Mouse (Mus musculus): ENCODE measurements around the gene Slc25a54. TPM values are rescaled to one million over a fixed set of nuclear protein-coding genes. Genes with fewer than 3 reads are reported as not detected.

Slc25a54 gene
- not detected in 2 replicates for polyA plus RNA-seq (2012; rRNA removed)

DNA sequence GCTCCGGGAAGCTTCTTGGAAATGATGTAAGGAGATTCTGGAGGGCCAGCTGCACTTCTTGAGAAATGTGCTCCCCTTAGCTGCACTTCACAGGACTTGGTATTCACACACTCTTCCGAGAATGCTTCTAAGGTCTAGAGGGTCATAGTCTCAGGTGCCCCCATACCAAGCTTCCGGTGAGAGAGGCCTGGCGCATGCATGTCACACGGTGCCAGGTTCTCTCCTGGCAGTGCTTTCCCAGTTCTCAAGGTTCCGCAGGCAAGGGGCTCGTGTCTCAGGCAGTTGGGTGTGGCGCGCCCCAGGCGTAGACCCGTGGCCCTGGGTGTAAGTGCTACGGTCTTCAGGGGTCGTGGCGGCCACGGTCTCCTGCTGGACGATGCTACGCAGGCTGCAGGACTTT lies at the start of gene Slc25a54:
Slc25a54 (plus strand) TSS at position 301 of the 400 bp plus-strand sequence.
- DNase-seq: no peak
- Histone ChIP-seq H3K27me3 (ENCODE audit: control insufficient read depth, insufficient read depth, low read length) (no peaks in the 10 kb centered on the region), H3K4me1 (ENCODE audit: control insufficient read depth, insufficient read depth, low read length) (no peaks in the 10 kb centered on the region), H3K27ac (ENCODE audit: insufficient read depth, low read length) (no peak within 1 kb of the TSS), H3K4me3 (replicated peaks; ENCODE audit: insufficient read depth, low read depth, low read length) (no peak within 1 kb of the TSS)
- 95% methylated on average over 17 of the region's 17 CpGs for WGBS
- TF ChIP-seq POLR2A (IDR thresholded peaks at IDR 0.05; ENCODE audit: borderline replicate concordance, insufficient read depth, low read length) (no peak), CTCF (IDR thresholded peaks at IDR 0.05; ENCODE audit: borderline replicate concordance, insufficient read depth, low read depth, low read length) (no peak)

DNA sequence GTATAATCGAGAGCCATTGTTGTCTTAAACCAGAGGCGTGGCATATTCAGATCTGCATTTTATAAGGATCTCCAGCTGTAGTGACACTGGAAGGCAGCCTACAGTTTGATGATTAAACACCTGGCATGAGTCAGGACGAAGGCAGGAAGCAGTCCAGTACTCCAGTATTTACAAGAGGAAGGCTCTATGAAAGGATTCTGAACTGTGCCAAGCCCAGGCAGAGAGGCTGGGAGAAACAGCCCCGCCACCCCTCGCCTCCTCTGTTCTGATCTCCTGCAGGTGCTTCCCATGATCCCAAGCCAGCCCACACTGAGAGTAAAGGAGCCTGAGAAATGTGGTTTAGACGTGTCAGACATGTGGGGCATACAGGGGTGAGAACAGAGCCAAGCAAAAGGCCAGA lies 49.5 kb upstream of the Slc25a54 start:
- no peak overlapping the region for H3K4me3 ChIP-seq (replicated peaks; ENCODE audit: insufficient read depth, low read depth, low read length)
- no peak for TF ChIP-seq POLR2A (IDR thresholded peaks at IDR 0.05; ENCODE audit: borderline replicate concordance, insufficient read depth, low read length)
- no peak for TF ChIP-seq CTCF (IDR thresholded peaks at IDR 0.05; ENCODE audit: borderline replicate concordance, insufficient read depth, low read depth, low read length)
- no peak for DNase-seq
- no peak overlapping the region for H3K27ac ChIP-seq (ENCODE audit: insufficient read depth, low read length)
- no peaks in the 10 kb centered on the region; the same call in 1 of the 2 replicates for H3K4me1 ChIP-seq (ENCODE audit: control insufficient read depth, insufficient read depth, low read length)
- WGBS: 67% methylated on average over 6 of the region's 6 CpGs
- no peaks in the 10 kb centered on the region for H3K27me3 ChIP-seq (ENCODE audit: control insufficient read depth, insufficient read depth, low read length)

DNA sequence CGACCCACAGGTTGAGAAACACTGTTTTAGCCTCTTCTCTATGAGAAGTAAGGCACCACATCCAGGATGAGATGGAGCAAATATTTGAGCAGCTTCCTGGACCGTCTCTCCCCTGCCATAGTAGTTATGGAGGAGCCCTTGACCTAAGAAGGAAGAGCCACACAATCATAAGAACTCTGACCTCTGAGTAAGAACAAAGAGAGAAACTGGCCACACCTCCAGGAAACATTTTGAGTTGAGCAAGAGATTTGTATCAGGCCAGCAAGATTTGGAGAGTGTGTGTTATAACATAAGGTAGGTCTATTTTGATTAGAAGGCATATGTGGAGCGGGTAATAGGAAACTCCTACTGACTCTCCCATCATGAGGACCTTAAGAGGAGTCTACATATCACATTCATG lies 48.6 kb upstream of the Slc25a54 start:
- Histone ChIP-seq H3K4me3 (replicated peaks; ENCODE audit: insufficient read depth, low read depth, low read length) (no peak overlapping the region), H3K27me3 (ENCODE audit: control insufficient read depth, insufficient read depth, low read length) (no peaks in the 10 kb centered on the region), H3K4me1 (ENCODE audit: control insufficient read depth, insufficient read depth, low read length) (no peaks in the 10 kb centered on the region; the same call in 1 of the 2 replicates), H3K27ac (ENCODE audit: insufficient read depth, low read length) (no peak overlapping the region)
- DNase-seq: no peak
- TF ChIP-seq CTCF (IDR thresholded peaks at IDR 0.05; ENCODE audit: borderline replicate concordance, insufficient read depth, low read depth, low read length) (no peak), POLR2A (IDR thresholded peaks at IDR 0.05; ENCODE audit: borderline replicate concordance, insufficient read depth, low read length) (no peak)
- 96% methylated on average over 3 of the region's 3 CpGs for WGBS

DNA sequence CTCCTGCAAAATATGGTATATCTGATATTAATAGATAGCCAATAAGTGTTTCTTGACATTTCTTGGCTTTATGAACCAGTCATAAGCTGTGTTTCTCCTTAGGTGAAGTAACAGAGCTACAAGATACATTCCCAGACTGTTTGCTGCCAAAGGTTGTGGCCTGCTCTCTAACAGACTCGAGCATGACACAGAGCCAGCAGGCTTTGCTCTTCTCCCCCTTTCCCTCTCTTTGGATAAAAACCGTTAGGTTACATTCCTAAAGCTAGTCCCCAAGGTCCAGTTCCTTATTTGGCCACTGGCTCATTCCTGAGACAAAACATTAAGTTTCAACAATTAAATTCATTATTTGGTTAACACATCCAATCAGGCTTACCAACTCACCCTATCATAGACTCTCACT lies 48.0 kb upstream of the Slc25a54 start:
- H3K4me3 ChIP-seq (replicated peaks; ENCODE audit: insufficient read depth, low read depth, low read length): no peak overlapping the region
- DNase-seq: no peak
- no peaks in the 10 kb centered on the region; the same call in 1 of the 2 replicates for H3K4me1 ChIP-seq (ENCODE audit: control insufficient read depth, insufficient read depth, low read length)
- H3K27me3 ChIP-seq (ENCODE audit: control insufficient read depth, insufficient read depth, low read length): no peaks in the 10 kb centered on the region
- H3K27ac ChIP-seq (ENCODE audit: insufficient read depth, low read length): no peak overlapping the region
- 61% methylated on average over 2 of the region's 2 CpGs for WGBS
- no peak for TF ChIP-seq POLR2A (IDR thresholded peaks at IDR 0.05; ENCODE audit: borderline replicate concordance, insufficient read depth, low read length)
- no peak for TF ChIP-seq CTCF (IDR thresholded peaks at IDR 0.05; ENCODE audit: borderline replicate concordance, insufficient read depth, low read depth, low read length)

DNA sequence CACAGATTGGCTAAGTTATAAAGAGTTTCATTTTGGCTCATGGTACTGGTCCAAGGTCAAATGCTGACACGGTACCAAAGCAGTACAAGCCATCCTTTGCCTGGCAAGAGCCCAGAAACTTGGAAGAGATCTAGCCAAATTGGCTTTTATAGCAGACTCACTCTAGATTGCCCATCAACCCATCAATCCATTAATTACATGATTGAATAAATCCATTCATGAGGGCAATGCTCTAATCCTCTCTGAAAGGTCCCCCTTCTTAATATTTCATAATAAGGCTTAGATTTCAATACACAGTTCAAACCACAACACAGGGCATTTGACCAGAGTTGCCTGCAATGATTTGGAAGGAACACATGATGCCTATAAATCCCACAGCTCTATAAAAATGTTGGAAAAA lies 45.9 kb upstream of the Slc25a54 start:
- Histone ChIP-seq H3K4me3 (replicated peaks; ENCODE audit: insufficient read depth, low read depth, low read length) (no peak overlapping the region), H3K4me1 (ENCODE audit: control insufficient read depth, insufficient read depth, low read length) (no peaks in the 10 kb centered on the region; the same call in 1 of the 2 replicates), H3K27ac (ENCODE audit: insufficient read depth, low read length) (no peak overlapping the region), H3K27me3 (ENCODE audit: control insufficient read depth, insufficient read depth, low read length) (no peaks in the 10 kb centered on the region)
- TF ChIP-seq CTCF (IDR thresholded peaks at IDR 0.05; ENCODE audit: borderline replicate concordance, insufficient read depth, low read depth, low read length): no peak
- no peak for TF ChIP-seq POLR2A (IDR thresholded peaks at IDR 0.05; ENCODE audit: borderline replicate concordance, insufficient read depth, low read length)
- DNase-seq: no peak
- 8% methylated on average over 1 of the region's 1 CpGs for WGBS

DNA sequence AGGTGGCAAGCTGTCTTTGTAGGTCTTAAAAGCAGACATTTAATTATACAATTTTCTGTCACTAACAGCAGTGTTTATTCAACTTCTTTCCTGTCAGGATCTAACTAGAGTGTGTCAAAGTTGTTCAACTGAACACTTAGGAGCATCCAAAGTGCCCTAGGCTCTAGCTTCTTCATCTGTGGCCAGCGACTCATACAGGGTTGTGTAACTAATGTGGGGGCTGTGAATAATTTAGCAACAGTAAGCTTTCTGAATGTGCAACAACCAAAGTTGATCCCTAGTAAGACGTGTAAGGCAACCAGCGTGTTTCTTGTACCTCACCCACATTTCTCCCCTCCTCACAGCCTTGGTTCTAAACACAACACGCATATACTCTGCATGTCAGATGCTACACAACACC lies 39.4 kb upstream of the Slc25a54 start:
- TF ChIP-seq CTCF (IDR thresholded peaks at IDR 0.05; ENCODE audit: borderline replicate concordance, insufficient read depth, low read depth, low read length) (no peak), POLR2A (IDR thresholded peaks at IDR 0.05; ENCODE audit: borderline replicate concordance, insufficient read depth, low read length) (no peak)
- Histone ChIP-seq H3K27me3 (ENCODE audit: control insufficient read depth, insufficient read depth, low read length) (no peaks in the 10 kb centered on the region), H3K4me3 (replicated peaks; ENCODE audit: insufficient read depth, low read depth, low read length) (no peak overlapping the region), H3K27ac (ENCODE audit: insufficient read depth, low read length) (no peak overlapping the region), H3K4me1 (ENCODE audit: control insufficient read depth, insufficient read depth, low read length) (no peaks in the 10 kb centered on the region)
- 90% methylated on average over 4 of the region's 4 CpGs for WGBS
- DNase-seq: no peak

DNA sequence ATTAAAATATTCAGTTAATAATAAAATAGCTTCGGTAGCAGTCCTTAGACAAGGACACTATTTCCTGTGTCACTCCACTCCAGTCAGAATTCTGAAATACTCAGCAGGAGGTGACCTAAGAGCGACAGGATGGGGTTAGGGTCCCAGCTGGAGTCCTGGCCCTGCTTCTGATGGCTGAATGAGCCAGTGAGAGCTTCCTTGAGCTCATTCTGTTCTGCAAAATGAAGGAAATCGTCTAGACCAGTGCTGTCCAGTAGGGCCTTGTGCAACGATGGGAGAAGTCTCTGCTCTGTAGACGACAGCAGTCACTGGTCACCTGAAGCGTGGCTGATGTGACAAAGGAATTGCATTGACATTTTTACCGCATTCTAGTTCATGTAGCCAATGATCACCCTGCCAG lies 36.9 kb upstream of the Slc25a54 start:
- no peaks in the 10 kb centered on the region for H3K4me1 ChIP-seq (ENCODE audit: control insufficient read depth, insufficient read depth, low read length)
- WGBS: 24% methylated on average over 7 of the region's 7 CpGs
- no peak for DNase-seq
- H3K27ac ChIP-seq (ENCODE audit: insufficient read depth, low read length): no peak overlapping the region
- no peaks in the 10 kb centered on the region for H3K27me3 ChIP-seq (ENCODE audit: control insufficient read depth, insufficient read depth, low read length)
- TF ChIP-seq CTCF (IDR thresholded peaks at IDR 0.05; ENCODE audit: borderline replicate concordance, insufficient read depth, low read depth, low read length) (no peak), POLR2A (IDR thresholded peaks at IDR 0.05; ENCODE audit: borderline replicate concordance, insufficient read depth, low read length) (no peak)
- no peak overlapping the region for H3K4me3 ChIP-seq (replicated peaks; ENCODE audit: insufficient read depth, low read depth, low read length)

DNA sequence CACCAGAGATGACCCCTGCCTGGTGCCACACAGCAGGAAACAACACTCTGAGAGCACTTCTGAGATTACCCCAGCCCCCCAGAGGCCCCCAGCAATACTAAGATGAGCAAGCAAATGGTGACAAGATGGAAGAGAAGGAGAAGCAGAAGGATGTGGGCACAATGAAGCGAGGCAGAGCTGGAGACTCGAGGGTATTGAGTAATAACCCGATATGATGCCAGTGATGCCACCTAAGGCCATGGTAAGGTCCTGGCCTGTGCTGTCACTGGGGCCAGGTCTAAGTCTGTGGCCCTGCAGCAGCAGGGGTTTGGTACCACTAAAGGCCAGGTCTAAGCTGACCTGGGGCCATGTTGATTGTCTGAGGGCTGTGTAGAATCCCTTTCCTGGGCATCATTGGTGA lies 33.8 kb upstream of the Slc25a54 start:
- no peak overlapping the region for H3K27ac ChIP-seq (ENCODE audit: insufficient read depth, low read length)
- TF ChIP-seq POLR2A (IDR thresholded peaks at IDR 0.05; ENCODE audit: borderline replicate concordance, insufficient read depth, low read length) (no peak), CTCF (IDR thresholded peaks at IDR 0.05; ENCODE audit: borderline replicate concordance, insufficient read depth, low read depth, low read length) (no peak)
- no peak for DNase-seq
- H3K4me1 ChIP-seq (ENCODE audit: control insufficient read depth, insufficient read depth, low read length): no peaks in the 10 kb centered on the region
- H3K4me3 ChIP-seq (replicated peaks; ENCODE audit: insufficient read depth, low read depth, low read length): no peak overlapping the region
- 96% methylated on average over 3 of the region's 3 CpGs for WGBS
- no peaks in the 10 kb centered on the region for H3K27me3 ChIP-seq (ENCODE audit: control insufficient read depth, insufficient read depth, low read length)

Data from cerebellum, adult 2 months (tissue).